Mouse (Mus musculus): Measurements from ENCODE around the gene Kcnn1. TPM values are rescaled to one million over a fixed set of nuclear protein-coding genes. Genes with fewer than 3 reads are reported as not detected.

Gene Kcnn1
- polyA plus RNA-seq, 1 experiment, result 0.72 TPM

GRCm38 (mm10) chr8:70892022-70892895, 29.2 kb upstream of the Kcnn1 start, which contains the start of gene Slc5a5:
Gene Slc5a5 (minus strand): TSS chr8:70892757.
- no peaks in the 10 kb centered on the region; the same call in 1 of the 2 replicates for H3K36me3 ChIP-seq (ENCODE audit: control insufficient read depth, insufficient read depth, low read length)
- H3K27ac ChIP-seq (ENCODE audit: control insufficient read depth, insufficient read depth, low read depth, low read length), result no peak within 1 kb of the TSS
- H3K27me3 ChIP-seq (ENCODE audit: control insufficient read depth, insufficient read depth, low read length), result no peaks in the 10 kb centered on the region
- TF ChIP-seq CTCF (IDR thresholded peaks at IDR 0.05; ENCODE audit: control insufficient read depth, insufficient read depth, insufficient replicate concordance, low read depth, low read length) (no peak), POLR2A (IDR thresholded peaks at IDR 0.05; ENCODE audit: control insufficient read depth, low read depth, low read length) (no peak)
- H3K4me1 ChIP-seq (ENCODE audit: control insufficient read depth, insufficient read depth, low read length), result peaks cover 22% of the 10 kb centered on the region
- H3K4me3 ChIP-seq (ENCODE audit: control insufficient read depth, low read depth, low read length), result peak within 1 kb of the TSS; percentile 50

- Histone ChIP-seq H3K27me3 (ENCODE audit: control insufficient read depth, insufficient read depth, low read length) (no peaks in the 10 kb centered on the region), H3K36me3 (ENCODE audit: control insufficient read depth, insufficient read depth, low read length) (no peaks in the 10 kb centered on the region; the same call in 1 of the 2 replicates), H3K4me1 (ENCODE audit: control insufficient read depth, insufficient read depth, low read length) (peaks cover 19% of the 10 kb centered on the region), H3K27ac (ENCODE audit: control insufficient read depth, insufficient read depth, low read depth, low read length) (no peak overlapping the region), H3K4me3 (ENCODE audit: control insufficient read depth, low read depth, low read length) (peak overlapping the region; percentile 22; the same call in 1 of the 2 replicates)
- TF ChIP-seq CTCF (IDR thresholded peaks at IDR 0.05; ENCODE audit: control insufficient read depth, insufficient read depth, insufficient replicate concordance, low read depth, low read length) (no peak), POLR2A (IDR thresholded peaks at IDR 0.05; ENCODE audit: control insufficient read depth, low read depth, low read length) (no peak)
Measured at GRCm38 (mm10) chr8:70891356-70891755, 28.3 kb upstream of the Kcnn1 start.

- H3K27me3 ChIP-seq (ENCODE audit: control insufficient read depth, insufficient read depth, low read length), result no peaks in the 10 kb centered on the region
- H3K36me3 ChIP-seq (ENCODE audit: control insufficient read depth, insufficient read depth, low read length), result no peaks in the 10 kb centered on the region; the same call in 1 of the 2 replicates
- no peak overlapping the region; the same call in 1 of the 2 replicates for H3K4me3 ChIP-seq (ENCODE audit: control insufficient read depth, low read depth, low read length)
- H3K27ac ChIP-seq (ENCODE audit: control insufficient read depth, insufficient read depth, low read depth, low read length), result no peak overlapping the region
- peaks cover 17% of the 10 kb centered on the region for H3K4me1 ChIP-seq (ENCODE audit: control insufficient read depth, insufficient read depth, low read length)
- TF ChIP-seq CTCF (IDR thresholded peaks at IDR 0.05; ENCODE audit: control insufficient read depth, insufficient read depth, insufficient replicate concordance, low read depth, low read length) (no peak), POLR2A (IDR thresholded peaks at IDR 0.05; ENCODE audit: control insufficient read depth, low read depth, low read length) (no peak)
Measured at GRCm38 (mm10) chr8:70890656-70891055, 27.6 kb upstream of the Kcnn1 start.

GRCm38 (mm10) chr8:70887669-70888068, 24.6 kb upstream of the Kcnn1 start:
- Histone ChIP-seq H3K27ac (ENCODE audit: control insufficient read depth, insufficient read depth, low read depth, low read length) (no peak overlapping the region), H3K36me3 (ENCODE audit: control insufficient read depth, insufficient read depth, low read length) (no peaks in the 10 kb centered on the region), H3K4me1 (ENCODE audit: control insufficient read depth, insufficient read depth, low read length) (peaks cover 15% of the 10 kb centered on the region), H3K27me3 (ENCODE audit: control insufficient read depth, insufficient read depth, low read length) (no peaks in the 10 kb centered on the region), H3K4me3 (ENCODE audit: control insufficient read depth, low read depth, low read length) (no peak overlapping the region)
- no peak for TF ChIP-seq CTCF (IDR thresholded peaks at IDR 0.05; ENCODE audit: control insufficient read depth, insufficient read depth, insufficient replicate concordance, low read depth, low read length)

- H3K27me3 ChIP-seq (ENCODE audit: control insufficient read depth, insufficient read depth, low read length), result no peaks in the 10 kb centered on the region
Measured at GRCm38 (mm10) chr8:70885612-70886011, 22.6 kb upstream of the Kcnn1 start.

GRCm38 (mm10) chr8:70884683-70885082, 21.6 kb upstream of the Kcnn1 start:
- TF ChIP-seq POLR2A (IDR thresholded peaks at IDR 0.05; ENCODE audit: control insufficient read depth, low read depth, low read length), result no peak
- no peak for TF ChIP-seq CTCF (IDR thresholded peaks at IDR 0.05; ENCODE audit: control insufficient read depth, insufficient read depth, insufficient replicate concordance, low read depth, low read length)
- H3K4me1 ChIP-seq (ENCODE audit: control insufficient read depth, insufficient read depth, low read length), result peaks cover 4% of the 10 kb centered on the region
- H3K27me3 ChIP-seq (ENCODE audit: control insufficient read depth, insufficient read depth, low read length), result no peaks in the 10 kb centered on the region
- no peaks in the 10 kb centered on the region for H3K36me3 ChIP-seq (ENCODE audit: control insufficient read depth, insufficient read depth, low read length)
- H3K27ac ChIP-seq (ENCODE audit: control insufficient read depth, insufficient read depth, low read depth, low read length), result no peak overlapping the region
- H3K4me3 ChIP-seq (ENCODE audit: control insufficient read depth, low read depth, low read length), result no peak overlapping the region

More at GRCm38 (mm10) chr8:70885612-70886011, 22.6 kb upstream of the Kcnn1 start:
- H3K27ac ChIP-seq (ENCODE audit: control insufficient read depth, insufficient read depth, low read depth, low read length), result no peak overlapping the region
- no peak overlapping the region for H3K4me3 ChIP-seq (ENCODE audit: control insufficient read depth, low read depth, low read length)
- H3K36me3 ChIP-seq (ENCODE audit: control insufficient read depth, insufficient read depth, low read length), result no peaks in the 10 kb centered on the region
- TF ChIP-seq POLR2A (IDR thresholded peaks at IDR 0.05; ENCODE audit: control insufficient read depth, low read depth, low read length) (no peak), CTCF (IDR thresholded peaks at IDR 0.05; ENCODE audit: control insufficient read depth, insufficient read depth, insufficient replicate concordance, low read depth, low read length) (no peak)
- peaks cover 4% of the 10 kb centered on the region for H3K4me1 ChIP-seq (ENCODE audit: control insufficient read depth, insufficient read depth, low read length)

GRCm38 (mm10) chr8:70884186-70884585, 21.1 kb upstream of the Kcnn1 start:
- Histone ChIP-seq H3K27ac (ENCODE audit: control insufficient read depth, insufficient read depth, low read depth, low read length) (no peak overlapping the region), H3K36me3 (ENCODE audit: control insufficient read depth, insufficient read depth, low read length) (no peaks in the 10 kb centered on the region), H3K4me3 (ENCODE audit: control insufficient read depth, low read depth, low read length) (no peak overlapping the region), H3K27me3 (ENCODE audit: control insufficient read depth, insufficient read depth, low read length) (no peaks in the 10 kb centered on the region), H3K4me1 (ENCODE audit: control insufficient read depth, insufficient read depth, low read length) (peaks cover 4% of the 10 kb centered on the region)
- no peak for TF ChIP-seq POLR2A (IDR thresholded peaks at IDR 0.05; ENCODE audit: control insufficient read depth, low read depth, low read length)
- no peak for TF ChIP-seq CTCF (IDR thresholded peaks at IDR 0.05; ENCODE audit: control insufficient read depth, insufficient read depth, insufficient replicate concordance, low read depth, low read length)
